Mouse (Mus musculus): ENCODE results near the gene Snrpd2.

Snrpd2 gene

DNA sequence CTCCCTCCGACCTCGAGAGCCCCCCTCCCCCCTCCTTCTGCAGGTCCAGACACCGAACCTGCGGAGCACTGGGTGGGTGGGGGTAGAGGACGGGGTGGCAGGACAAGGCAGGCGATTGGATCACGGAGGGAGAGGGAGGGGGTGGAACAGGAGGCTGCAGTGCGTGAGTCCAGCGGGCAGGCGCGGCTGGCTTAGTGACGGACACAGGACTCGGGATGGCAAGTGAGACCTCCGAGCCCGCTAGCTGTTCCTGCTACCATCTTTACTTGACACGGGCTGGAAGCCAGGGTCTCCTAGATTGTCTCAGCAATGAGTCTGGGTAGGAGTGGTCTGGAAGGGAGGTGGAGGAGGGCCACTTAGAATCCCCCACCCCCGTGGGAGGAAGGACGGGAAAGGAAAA lies 28.5 kb downstream of the Snrpd2 start:
- DNase-seq (ENCODE audit: low spot score in 2 of 2) = no peak

DNA sequence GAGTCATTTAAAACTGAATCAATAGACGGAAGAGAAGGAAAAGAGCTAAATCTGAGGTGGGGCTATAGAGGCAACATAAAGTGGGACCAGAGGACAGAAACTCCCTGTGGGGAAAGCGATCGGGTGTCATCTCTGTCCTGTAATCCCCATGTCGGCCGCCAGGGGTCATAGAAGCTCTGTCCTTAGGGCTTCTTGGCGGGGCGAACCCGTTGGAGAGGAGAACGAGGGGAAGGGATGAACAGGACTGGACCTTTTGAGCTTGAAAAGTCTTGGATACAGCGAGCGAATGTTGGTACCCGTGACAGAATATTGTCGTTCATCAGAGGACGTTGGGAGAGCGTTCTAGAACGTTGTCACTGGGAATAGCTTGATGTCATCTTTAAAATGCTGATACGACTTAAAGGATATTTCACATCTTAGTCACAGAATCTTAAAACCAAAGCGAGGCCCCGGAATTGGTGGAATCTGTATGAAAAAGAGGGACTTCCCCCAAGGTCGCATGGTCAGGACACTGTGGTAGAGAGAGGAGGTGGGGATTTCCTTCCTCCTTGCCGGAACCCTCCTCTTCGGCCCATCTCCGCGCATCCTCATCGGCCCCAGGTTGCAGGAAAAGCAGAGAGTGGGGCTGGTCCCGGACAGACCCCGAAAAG lies 29.0 kb downstream of the Snrpd2 start:
- DNase-seq (ENCODE audit: low spot score in 2 of 2) = peak; percentile 49 to 61

DNA sequence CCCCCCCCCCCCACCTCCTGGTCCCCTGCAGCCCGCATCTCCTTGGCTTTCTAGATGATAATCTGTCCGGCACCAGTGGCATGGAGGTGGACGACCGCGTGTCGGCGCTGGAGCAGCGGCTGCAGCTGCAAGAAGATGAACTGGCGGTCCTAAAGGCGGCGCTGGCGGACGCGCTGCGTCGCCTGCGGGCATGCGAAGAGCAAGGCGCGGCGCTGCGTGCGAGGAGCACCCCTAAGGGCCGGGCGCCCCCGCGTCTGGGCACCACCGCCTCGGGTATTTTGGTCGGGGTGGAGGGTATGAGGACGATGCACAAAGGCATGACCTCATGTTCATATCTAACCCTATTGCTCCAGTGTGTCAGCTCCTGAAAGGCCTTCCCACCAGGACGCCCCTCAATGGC lies 29.7 kb downstream of the Snrpd2 start:
- peak in 1 of 2 experiments; percentile 36 for DNase-seq (ENCODE audit: low spot score in 2 of 2)

DNA sequence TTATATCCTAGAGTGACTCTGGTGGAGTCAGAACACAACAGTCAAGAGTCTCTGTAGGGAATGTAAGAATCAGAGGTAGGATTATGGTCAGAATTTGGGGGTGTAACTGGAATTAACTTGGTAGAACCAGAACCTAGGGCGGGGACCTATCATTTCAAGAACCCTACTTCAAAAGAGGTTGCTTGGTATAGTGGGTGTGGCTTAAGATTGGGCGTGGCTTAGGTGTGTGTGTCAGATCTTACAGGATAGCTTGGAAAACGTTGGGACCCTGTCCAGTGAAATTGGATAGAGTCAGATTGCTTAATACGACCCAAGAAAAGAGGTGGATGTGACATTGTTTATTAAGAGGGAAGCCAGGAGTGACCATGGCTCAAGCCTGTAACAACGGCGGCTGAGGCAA lies 30.4 kb downstream of the Snrpd2 start:
- DNase-seq (ENCODE audit: low spot score in 2 of 2) = no peak

DNA sequence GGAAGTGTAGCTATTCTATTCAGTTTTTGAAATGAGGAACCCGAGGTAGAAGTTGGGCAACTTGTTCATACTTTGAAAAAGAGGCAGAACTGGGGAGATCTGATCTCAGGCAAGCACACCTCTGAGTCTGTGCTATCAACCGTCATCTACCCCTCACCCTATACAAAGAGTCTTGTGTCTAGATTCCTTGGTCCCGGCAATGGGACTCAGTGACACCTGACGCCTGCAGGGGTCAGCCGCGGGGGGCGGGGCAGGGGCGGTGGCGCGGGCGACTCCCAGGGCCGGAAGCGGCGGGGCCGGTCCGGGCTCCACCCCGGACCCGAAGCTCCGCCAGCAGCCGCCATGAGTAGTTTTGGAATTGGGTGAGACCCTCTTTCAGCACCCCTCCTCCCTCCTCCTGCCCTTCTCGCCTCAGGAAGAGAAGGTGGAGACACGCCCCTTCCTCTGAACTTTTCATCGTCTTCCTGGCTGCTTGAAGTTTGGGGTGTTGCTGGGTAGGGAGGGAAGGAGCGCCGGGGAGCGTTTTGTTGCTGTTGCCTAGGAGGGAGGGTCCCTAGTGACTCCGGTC lies 31.4 kb downstream of the Snrpd2 start:
- no peak for DNase-seq (ENCODE audit: low spot score in 2 of 2)

DNA sequence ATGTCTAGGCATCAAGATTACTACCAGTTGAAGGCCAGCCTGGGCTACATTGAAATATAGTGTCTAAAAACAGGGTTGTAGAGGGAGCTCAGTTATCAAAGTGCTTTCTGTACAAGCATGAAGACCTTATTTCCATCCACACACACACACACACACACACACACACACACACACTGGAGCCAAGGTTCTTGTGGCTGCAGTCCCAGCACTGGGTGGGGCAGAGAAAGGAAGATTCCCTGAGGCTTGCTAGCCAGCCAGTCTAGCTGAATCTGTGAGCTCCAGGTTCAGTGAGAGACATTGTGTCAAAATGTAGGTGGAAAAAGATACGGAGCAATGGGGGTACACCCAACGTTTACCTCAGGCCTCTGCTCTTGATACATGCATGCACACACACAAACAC lies 34.7 kb downstream of the Snrpd2 start:
- no peak for DNase-seq (ENCODE audit: low spot score in 2 of 2)

DNA sequence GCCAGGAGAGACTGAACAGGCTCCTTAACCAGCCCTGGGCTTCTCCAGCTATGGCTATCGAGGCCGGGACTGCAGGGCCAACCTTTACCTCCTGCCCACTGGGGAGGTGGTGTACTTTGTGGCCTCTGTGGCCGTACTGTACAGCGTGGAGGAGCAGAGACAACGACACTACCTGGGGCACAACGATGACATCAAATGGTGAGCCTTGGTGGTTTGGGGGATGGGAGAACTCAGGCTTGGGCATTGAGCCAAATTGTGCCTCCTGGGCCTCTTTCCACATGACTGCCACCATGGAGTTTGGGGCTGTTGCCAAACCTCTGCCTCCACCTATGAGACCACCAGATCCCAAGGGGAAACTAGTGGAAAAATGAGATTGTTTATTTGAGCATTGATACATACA lies 35.2 kb downstream of the Snrpd2 start:
- DNase-seq (ENCODE audit: low spot score in 2 of 2) = no peak

DNA sequence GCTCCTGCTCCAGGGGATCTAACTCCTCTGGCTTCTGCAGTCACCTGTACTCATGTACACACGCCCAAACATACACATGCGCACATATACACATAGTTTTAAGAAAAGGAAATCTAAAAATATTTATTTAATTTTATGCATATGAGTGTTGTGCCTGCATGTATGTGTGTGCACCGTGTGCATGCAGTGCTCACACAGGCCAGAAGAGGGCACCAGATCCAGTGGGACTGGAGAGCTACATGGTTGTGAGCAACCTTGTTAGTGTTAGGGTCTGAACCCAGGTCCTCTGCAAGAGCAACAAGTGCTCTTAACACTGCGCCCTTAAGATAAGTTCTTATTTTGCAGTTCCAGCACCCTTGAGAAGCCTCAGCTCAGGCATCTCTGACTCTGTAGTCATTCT lies 45.2 kb downstream of the Snrpd2 start:
- no peak for DNase-seq (ENCODE audit: low spot score in 2 of 2)

DNA sequence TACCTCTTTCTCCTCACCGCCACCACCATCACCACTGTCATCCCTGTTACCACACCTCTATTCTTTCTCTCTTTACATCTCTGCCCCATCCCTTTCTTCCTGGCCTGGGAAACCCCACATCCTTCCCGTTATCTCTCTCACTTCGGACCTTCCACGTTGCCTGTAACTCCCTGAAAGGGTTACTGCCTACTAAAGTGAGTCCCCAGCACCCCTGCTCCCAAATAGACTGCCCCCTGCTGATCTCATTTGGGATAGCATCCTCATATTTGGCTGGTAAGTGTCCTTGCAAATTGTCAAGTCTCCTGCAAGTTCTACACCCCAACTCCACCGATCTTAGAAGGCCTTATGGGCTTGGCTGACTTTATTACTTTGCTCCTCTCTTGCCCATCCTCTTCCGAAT lies 47.2 kb downstream of the Snrpd2 start:
- no peak for DNase-seq (ENCODE audit: low spot score in 2 of 2)

DNA sequence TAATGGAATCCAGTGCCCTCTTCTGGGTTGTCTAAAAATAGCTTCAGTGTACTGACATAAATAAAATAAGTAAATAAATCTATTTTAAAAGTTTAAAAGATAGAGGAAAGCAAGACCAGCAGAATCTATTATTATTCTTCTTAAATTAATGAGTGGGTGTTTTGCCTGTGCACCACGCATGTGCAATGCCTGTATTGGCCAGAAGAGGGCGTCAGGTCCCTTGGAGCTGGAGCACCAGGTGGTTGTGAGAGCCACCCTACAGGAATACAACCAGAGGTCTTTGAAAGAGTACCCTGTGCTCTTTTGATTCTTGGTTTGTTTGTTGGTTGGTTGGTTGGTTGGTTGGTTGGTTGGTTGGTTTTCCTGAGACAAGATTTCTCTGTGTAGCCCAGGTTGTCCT lies 48.5 kb downstream of the Snrpd2 start:
- DNase-seq (ENCODE audit: low spot score in 2 of 2) = no peak

DNA sequence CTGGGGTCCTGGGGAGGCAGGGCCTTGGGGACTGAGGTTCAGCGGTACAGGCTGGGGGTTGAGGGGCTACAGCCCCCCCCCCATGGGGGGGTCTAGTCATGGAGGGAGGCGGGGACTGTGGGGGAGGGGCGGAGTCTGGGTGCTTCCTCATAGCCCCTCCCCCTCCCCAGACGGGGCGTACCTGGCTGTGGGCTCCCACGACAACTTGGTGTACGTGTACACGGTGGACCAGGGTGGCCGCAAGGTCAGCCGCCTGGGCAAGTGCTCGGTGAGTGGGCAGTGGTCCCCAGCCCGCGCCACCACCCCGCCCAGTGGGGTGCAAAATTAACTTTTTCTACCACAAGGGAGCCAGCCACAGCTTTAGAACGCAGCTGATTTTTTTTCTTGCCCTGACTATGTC lies 52.1 kb downstream of the Snrpd2 start:
- DNase-seq (ENCODE audit: low spot score in 2 of 2) = no peak

DNA sequence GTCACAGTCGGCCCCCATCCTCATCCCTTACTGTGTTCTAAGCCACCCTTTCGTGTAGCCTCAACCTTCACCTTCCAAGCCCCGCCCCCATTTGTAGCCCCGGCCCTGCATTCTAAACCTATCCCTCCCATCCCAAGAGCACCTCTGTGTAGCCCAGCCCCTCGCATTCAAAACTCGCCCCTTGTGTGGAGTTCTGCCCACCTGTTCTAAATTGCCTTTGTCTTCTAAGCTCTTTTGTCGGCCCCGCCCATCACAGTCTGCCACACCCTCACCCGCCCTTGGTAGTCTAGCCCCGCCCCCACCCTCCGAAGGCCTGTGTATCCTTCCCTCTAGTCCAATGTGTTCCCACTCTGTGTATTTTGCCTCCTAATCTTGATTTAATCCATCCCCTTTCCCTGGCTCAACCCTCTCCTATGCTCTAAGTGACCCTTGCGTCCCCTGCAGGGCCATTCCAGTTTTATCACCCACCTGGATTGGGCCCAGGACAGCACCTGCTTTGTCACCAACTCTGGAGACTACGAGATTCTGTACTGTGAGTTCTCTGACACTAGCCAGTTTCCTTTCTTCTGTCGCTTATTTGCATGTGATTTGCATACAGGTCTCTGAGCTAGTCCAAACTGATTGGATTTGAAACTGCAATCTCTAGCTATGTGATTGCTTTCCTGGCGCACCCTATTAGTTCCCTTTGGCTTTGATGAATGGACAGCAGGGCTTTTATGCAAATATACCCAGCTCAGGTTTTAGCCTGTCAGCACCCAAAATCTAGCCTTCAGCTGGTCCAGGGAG lies 52.7 kb downstream of the Snrpd2 start:
- no peak for DNase-seq (ENCODE audit: low spot score in 2 of 2)

Data from urinary bladder, adult 18-20 months (tissue).